Mouse (Mus musculus): ENCODE results near the gene Arl5c.

GRCm38 (mm10) chr11:98034061-98034460 is 38.1 kb upstream of the Arl5c start:
- TF ChIP-seq FLI1 (IDR thresholded peaks at IDR 0.05; ENCODE audit: low read length) (no peak), GATA1 (IDR thresholded peaks at IDR 0.05; ENCODE audit: borderline replicate concordance, low read length) (no peak)
